Mouse (Mus musculus): ENCODE measurements around the gene Pnma3.
"Not testable (repeated sequence)": the region's sequence is repeated elsewhere in the genome, so short reads cannot be mapped to it uniquely, and the experiment has no call there.

Pnma3 gene

DNA sequence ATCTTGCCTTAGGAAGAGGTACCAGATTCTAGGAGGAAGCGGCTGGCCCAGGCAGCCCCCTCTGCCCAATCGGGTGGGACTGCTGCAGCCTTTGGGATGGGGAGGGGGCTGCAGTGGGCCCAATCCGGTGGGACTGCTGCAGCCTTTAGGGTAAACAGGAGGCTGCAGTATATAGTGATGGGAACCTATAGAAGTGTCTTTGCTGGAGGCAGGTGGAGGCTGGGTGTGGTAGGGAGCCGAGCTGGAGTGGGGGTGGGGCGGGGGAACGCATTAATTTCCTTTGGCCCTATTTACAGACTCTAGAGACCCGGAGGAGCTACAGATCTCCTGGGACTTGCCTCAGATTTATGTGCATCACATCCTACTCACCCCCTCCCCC lies at the start of gene Pnma3:
TSS of gene Pnma3 (plus strand) at position 373 of the 379 bp plus-strand sequence.
- CTCF ChIA-PET: no interaction called here

GRCm38 (mm10) chrX:73037003-73037402 lies 27.6 kb upstream of the Pnma3 start, which contains the start of gene Pnma5:
Gene Pnma5, minus strand, starts transcription at chrX:73037103.
- CTCF ChIA-PET: no interaction called here

DNA sequence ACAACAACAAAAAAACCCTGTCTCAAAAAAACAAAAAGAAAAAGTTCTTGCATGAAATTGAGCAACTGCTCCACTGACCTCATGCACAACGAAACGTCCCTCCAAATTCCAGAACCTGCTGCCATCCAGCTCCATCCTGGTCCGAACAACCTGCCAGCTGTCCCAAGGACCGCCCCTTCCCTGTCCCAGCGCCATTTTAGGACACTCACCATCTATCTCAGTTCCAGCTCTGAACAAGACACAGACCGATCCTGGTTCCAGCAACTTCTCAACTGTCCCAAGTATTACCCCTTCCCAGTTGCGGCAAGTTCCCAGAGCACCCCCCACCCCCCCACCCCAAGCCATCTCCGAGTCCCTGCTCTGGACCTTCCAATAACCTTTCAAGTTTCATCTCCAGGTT lies 25.8 kb upstream of the Pnma3 start:
- CTCF ChIA-PET: no interaction called here

GRCm38 (mm10) chrX:73039666-73040065 lies 24.9 kb upstream of the Pnma3 start:
- CTCF ChIA-PET: no interaction called here

- CTCF ChIA-PET: interaction anchor here (0.6 kb wide), 1 partner anchor 639 kb away, joined by 4 read pairs; no protein-coding TSS in a partner anchor
Measured at GRCm38 (mm10) chrX:73053860-73054563, 10.6 kb upstream of the Pnma3 start.

- CTCF ChIA-PET: no interaction called here
Measured at GRCm38 (mm10) chrX:73061528-73061927, 3.1 kb upstream of the Pnma3 start.

GRCm38 (mm10) chrX:73062323-73062722 lies 2.3 kb upstream of the Pnma3 start:
- CTCF ChIA-PET: no interaction called here

DNA sequence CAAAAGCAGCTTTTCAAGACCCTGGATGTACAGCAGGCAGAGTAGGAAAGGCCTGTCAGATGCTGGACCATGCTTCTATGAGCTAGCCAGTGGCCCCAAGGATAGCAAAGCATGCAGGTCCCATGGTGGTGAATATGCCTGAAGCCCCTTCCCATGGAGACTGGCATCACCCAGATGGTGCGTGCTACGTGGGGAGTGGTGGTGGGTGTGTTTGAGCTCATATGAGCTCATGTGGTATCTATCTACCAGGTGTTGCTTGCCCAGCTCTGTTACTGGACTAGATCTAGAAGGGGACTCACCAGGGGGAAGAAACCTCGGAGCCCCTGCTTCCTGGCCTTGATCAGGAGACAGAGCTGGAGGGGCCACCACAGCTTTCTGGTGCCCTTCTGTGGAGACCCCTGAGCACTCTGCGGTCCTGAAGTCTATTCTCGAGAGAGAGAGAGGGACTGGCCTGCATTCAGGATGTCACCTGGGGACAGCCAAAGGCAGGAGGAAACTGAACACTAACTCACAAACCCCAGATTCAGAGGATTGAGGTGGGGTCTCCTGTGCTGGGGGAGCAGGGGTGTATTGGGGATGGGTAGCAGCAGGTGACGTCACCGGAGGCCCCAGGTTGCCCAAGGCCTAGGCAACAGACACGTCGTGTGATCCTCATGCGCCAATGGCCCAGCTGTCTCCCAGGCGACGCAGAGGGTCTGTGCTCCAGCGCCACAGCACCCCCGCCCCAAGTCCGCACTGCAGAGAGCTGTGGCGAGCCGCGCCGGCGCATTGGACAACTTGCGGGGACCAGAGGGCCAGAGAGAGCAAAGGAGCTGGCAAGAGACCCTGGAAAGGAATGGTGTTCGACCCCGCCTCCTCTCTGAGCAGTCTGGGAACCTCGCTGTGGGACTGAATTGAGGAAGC lies 824 bp upstream of the Pnma3 start:
- CTCF ChIA-PET: no interaction called here

- CTCF ChIA-PET: not testable (repeated sequence)
Measured at GRCm38 (mm10) chrX:73066765-73067312, 2.3 kb downstream of the Pnma3 start.

GRCm38 (mm10) chrX:73082267-73083055 lies 17.9 kb downstream of the Pnma3 start, which contains the start of gene Xlr4a:
Gene Xlr4a, minus strand, starts transcription at chrX:73082478.
- CTCF ChIA-PET: not testable (repeated sequence)

DNA sequence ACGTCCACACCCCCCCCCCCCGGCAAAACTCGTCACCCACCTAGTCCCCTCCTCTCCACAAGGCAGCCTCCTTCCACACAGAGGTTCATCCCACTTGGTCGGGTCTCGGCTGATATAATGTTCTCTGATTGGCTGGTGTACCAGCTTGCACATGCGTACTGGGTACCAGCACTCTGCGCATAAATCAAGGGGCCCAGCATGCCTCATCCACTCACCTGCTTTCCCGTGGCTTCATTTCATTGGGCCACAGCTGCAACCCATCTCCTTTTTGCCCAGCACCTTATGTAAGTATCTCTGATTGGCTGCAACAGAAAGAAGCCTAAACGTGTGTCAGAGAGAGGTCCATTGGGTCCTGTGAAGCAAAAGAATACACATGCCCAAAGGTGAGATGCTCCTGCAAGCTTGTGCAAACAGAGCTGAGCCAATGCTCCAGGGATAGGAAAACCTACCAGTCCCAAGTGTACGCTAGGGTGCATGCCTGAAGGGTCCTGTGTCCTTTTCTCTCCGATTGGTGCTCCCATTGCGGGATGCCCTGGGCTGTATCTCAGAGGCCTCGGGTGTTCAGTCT lies 32.4 kb downstream of the Pnma3 start, which contains the start of gene Xlr3a:
TSS of gene Xlr3a (minus strand) at position 155 of the 568 bp plus-strand sequence.
- CTCF ChIA-PET: not testable (repeated sequence)

DNA sequence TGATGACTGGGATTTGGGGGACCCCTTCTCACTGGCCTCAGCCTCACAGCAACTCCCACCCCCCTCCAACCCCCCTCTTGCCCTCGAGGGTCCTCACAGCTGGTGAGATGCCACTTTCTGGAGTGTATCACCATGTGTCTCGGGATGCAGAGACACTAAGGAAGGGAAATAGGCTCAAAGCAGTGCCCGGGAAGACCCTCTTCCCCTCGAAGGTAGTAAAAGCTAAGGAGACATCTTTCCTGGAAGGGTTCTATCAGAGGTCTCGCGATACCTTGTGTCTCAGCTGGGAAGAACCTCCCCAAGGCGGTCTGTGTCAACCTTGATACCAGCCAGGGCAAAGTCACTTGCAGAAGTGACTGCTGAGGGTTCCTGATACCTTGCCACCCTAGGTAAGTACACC lies 52.2 kb downstream of the Pnma3 start, which contains the start of gene Gm14685:
TSS of gene Gm14685 (plus strand) at position 301 of the 400 bp plus-strand sequence.
- CTCF ChIA-PET: not testable (repeated sequence)
